Mouse (Mus musculus) right cerebral cortex, postnatal 4 days (tissue): ENCODE results near the gene Plk5.

Source experiments
- DNase-seq: peaks from one replicate; pipeline ENCODE4 v3.0.0-alpha.2; 2022

Plk5 gene

GRCm38 (mm10) chr10:80389185-80389708 is 33.0 kb downstream of the Plk5 start:
- DNase-seq, result no peak

- no peak for DNase-seq
Observed at GRCm38 (mm10) chr10:80390697-80391096, 34.4 kb downstream of the Plk5 start.

- no peak for DNase-seq
Observed at GRCm38 (mm10) chr10:80392687-80393086, 36.4 kb downstream of the Plk5 start.

- DNase-seq, result no peak
Observed at GRCm38 (mm10) chr10:80395025-80395627, 38.9 kb downstream of the Plk5 start.

- DNase-seq, result no peak
Observed at GRCm38 (mm10) chr10:80396822-80397523, 40.7 kb downstream of the Plk5 start.

- no peak for DNase-seq
Observed at GRCm38 (mm10) chr10:80397524-80398173, 41.4 kb downstream of the Plk5 start.

GRCm38 (mm10) chr10:80398174-80398535 is 41.9 kb downstream of the Plk5 start:
- no peak for DNase-seq

- DNase-seq, result peak; percentile 97
Observed at GRCm38 (mm10) chr10:80398719-80399190, 42.5 kb downstream of the Plk5 start.

- DNase-seq, result peak; percentile 99
Observed at GRCm38 (mm10) chr10:80399191-80399972, 43.1 kb downstream of the Plk5 start, which contains the start of gene Mbd3. Mbd3 (minus strand) TSS chr10:80399550.

GRCm38 (mm10) chr10:80399973-80400703 is 43.9 kb downstream of the Plk5 start:
- no peak for DNase-seq

GRCm38 (mm10) chr10:80400704-80401161 is 44.5 kb downstream of the Plk5 start:
- no peak for DNase-seq

- no peak for DNase-seq
Observed at GRCm38 (mm10) chr10:80403044-80403692, 46.9 kb downstream of the Plk5 start.

GRCm38 (mm10) chr10:80405481-80406173 is 49.4 kb downstream of the Plk5 start:
- no peak for DNase-seq

- DNase-seq, result peak; percentile 86
Observed at GRCm38 (mm10) chr10:80406684-80407501, 50.6 kb downstream of the Plk5 start, which contains the start of gene Uqcr11. Uqcr11 (minus strand) TSS chr10:80406830.

- no peak for DNase-seq
Observed at GRCm38 (mm10) chr10:80407924-80408323, 51.7 kb downstream of the Plk5 start.

GRCm38 (mm10) chr10:80412656-80413541 is 56.6 kb downstream of the Plk5 start:
- peak; percentile 79 for DNase-seq
